Mouse (Mus musculus): Measurements from ENCODE around the gene Gm10518. TPM values are rescaled to one million over a fixed set of nuclear protein-coding genes. Genes with fewer than 3 reads are reported as not detected.

Gm10518 gene
- total RNA-seq, 2 experiments from 2014 or later = 0.18 TPM; not detected in 1

DNA sequence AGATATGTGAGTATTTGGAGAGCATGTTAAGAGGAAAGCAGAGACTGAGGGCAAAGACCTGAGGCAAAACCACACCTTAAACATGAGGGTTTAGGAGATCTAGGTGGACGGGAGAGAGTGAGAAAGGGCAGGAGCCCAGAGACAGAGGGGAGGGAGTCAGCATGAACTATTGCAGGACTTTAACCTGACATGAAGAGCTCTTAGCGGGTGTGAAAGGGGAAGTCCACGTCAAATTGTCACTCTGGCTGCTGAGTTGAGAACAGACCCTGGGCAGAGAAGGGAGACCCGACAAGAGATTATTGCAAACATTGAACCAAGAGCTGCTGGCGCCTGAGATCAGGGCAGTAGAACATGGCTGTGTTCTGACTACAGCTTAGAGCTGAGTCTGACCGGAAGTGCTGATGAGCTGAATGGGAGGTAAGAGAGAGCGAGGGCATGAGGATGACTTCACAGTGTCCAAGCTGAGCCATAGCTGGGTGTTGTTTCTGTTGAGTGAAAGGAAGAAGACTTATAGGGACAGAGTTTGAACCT is 29.6 kb downstream of the Gm10518 start:
- ATAC-seq (ENCODE audit: poor library complexity, severe bottlenecking) = peak; percentile 45

DNA sequence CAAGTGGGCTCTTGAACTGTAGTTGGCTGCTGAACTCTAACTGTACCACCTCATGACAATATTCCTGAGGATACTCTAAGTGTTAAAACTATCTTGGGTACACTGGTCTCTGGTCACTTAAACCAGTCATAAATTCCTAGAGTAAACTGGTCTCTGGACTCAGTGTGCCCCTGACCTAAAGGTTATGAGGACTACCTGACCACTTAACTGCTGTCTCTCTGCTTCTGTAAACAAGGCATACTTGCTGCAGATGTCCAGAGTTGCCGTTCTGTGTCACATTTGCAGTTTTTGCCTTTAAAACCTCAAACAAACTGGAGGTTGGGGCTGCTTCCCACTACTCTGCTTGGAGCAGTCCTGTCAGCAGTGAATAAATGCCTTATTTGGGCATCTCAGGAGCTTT is 30.4 kb downstream of the Gm10518 start:
- no peak for ATAC-seq (ENCODE audit: poor library complexity, severe bottlenecking)

DNA sequence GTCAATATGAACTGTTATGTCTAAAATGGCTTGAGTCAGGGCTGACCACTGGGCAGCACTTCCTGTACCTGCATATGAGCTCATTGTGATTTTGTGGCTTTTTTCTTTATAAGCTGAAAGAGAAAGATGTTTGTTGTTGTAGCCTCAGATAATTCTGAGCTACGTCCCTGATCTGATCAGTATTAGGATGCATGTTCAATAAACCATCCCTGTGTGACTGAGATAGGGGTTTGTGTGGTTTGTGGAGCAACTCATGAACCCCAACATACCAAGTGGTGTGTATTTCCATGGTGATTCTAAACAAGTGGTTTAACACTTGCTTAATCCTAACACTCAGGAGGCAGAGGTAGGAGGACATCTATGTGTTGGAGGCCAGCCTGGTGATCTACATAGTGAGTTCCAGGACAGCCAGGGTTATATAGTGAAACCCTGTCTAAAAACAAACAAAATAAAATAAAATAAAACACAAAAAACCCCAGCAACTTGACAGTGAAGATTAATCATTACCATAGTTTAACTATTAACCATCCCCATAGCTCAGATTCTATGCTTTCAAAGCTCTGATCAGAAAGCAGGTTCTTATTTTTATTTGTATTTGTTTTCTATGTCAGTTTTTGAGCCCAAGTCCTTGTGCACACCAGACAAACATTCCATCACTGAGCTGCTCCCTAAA is 32.7 kb downstream of the Gm10518 start:
- peak; percentile 41 for ATAC-seq (ENCODE audit: poor library complexity, severe bottlenecking)

DNA sequence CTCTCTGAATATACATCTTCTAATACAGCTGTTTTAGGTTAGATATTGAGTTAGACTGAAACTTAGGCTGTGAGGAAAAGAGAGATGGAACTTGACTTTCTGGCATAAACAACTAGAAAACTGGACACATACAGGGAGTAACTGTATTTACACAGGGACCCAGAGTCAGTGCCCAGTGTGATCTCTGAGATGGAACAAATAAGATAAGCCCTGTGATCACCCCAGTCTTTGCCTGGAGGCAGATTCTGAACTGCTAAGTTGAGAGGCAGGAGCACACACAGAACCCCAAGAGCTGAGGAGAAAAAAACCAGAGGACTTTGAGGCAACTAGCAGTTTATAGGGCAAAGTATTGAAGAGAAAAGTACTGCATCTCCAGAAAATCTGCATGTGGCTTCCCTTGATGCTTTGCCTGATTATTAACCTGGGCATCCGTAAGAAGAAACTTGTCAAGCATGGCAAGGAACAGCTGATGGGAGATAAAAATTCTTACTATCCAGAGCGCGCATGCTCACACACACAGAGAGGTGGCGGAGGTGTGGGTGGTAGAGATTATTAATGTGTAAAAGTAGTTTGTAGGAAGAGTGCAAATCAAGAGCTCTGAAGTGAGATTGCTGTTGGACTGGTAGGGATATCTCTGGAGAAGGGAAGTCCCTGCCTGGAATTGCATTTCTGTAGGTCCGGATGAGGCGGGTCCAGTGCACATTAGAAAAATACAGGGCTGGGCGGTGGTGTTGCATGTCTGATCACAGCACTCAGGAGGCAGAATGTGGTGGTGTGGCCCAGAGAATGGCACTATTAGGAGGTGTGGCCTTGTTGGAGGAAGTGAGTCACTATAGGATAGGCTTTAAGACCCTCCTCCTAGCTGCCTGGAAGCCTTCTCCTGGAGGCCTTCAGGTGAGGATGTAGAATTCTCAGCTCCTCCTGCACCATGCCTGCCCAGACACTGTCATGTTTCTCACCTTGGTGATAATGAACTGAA is 33.5 kb downstream of the Gm10518 start:
- no peak for ATAC-seq (ENCODE audit: poor library complexity, severe bottlenecking)

GRCm38 (mm10) chr1:179842568-179842967 is 39.4 kb downstream of the Gm10518 start:
- ATAC-seq (ENCODE audit: poor library complexity, severe bottlenecking) = peak; percentile 87

GRCm38 (mm10) chr1:179843981-179844380 is 40.8 kb downstream of the Gm10518 start:
- ATAC-seq (ENCODE audit: poor library complexity, severe bottlenecking) = no peak

- ATAC-seq (ENCODE audit: poor library complexity, severe bottlenecking) = peak; percentile 66
These were observed 41.7 kb downstream of the Gm10518 start for GRCm38 (mm10) chr1:179844894-179845293.

GRCm38 (mm10) chr1:179845832-179846499 is 42.8 kb downstream of the Gm10518 start:
- no peak for ATAC-seq (ENCODE audit: poor library complexity, severe bottlenecking)

DNA sequence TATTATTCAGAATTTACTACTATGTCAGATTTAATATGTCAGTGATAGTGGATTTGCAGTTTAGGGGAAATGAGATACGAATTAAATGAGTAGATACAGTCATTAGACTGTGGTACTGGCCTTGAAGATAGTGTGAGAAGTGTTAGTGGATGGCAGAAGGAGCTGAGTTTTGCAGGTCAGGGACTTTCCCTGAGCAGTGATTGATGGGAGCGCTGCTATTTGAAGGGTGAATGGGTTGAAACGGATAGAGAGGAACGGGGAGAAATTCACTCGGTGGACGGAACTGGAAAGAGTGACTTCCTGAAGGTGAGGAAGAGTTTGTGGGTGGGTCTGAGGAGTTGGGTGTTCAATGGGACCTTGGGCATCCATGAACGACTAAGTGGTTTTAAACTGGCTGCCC is 44.0 kb downstream of the Gm10518 start:
- ATAC-seq (ENCODE audit: poor library complexity, severe bottlenecking) = no peak

- ATAC-seq (ENCODE audit: poor library complexity, severe bottlenecking) = peak; percentile 74
These were observed 44.7 kb downstream of the Gm10518 start for GRCm38 (mm10) chr1:179847759-179848389.

DNA sequence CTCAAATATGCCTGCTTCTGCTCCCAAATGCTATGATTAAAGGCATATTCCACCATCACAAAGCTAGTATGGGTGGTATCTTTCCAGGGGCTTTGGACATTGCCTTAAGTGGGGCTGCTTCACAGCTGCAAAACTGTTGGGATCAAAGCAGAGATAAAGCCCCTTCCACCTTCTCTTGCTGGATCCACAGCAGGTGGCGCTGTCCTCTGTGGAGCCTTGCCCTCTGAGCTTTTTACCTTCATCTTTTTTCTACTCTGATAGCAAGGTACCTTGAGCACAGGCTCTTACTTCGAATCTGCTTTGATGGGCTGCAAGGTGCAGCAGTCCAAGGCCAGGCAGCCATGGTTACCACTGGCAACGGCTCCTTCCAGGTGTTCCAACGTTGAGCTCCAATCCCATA is 50.2 kb downstream of the Gm10518 start:
- peak; percentile 63 for ATAC-seq (ENCODE audit: poor library complexity, severe bottlenecking)

Other genes with a start within 250 kb of the Gm10518 start
- gene Sccpdh, start 135.2 kb upstream of the Gm10518 start, total RNA-seq (2015) = 3.7 and 5.6 TPM in 2 replicates
- gene Sccpdh, start 135.2 kb upstream of the Gm10518 start, total RNA-seq (2017) = 4.6 and 8.9 TPM in 2 replicates
- gene Kif28, start 58.1 kb upstream of the Gm10518 start, total RNA-seq (2015) = not detected in 2 replicates
- gene Kif28, start 58.1 kb upstream of the Gm10518 start, total RNA-seq (2017) = not detected in 2 replicates
- 25.4 and 26.5 TPM in 2 replicates for gene Ahctf1, start 304 bp downstream of the Gm10518 start, total RNA-seq (2015)
- gene Ahctf1, start 304 bp downstream of the Gm10518 start, total RNA-seq (2017) = 28.3 and 31.5 TPM in 2 replicates
- 1.6 and 2.7 TPM in 2 replicates for gene Cdc42bpa, start 157.1 kb downstream of the Gm10518 start, total RNA-seq (2015)
- 1.0 and 2.8 TPM in 2 replicates for gene Cdc42bpa, start 157.1 kb downstream of the Gm10518 start, total RNA-seq (2017)

Data from megakaryocyte, adult 5-6 weeks (primary cell).